Mouse (Mus musculus): Measurements from ENCODE around the gene Lrrc75a. TPM values are rescaled to one million over a fixed set of nuclear protein-coding genes. Genes with fewer than 3 reads are reported as not detected.
"Not testable (repeated sequence)": the region's sequence is repeated elsewhere in the genome, so short reads cannot be mapped to it uniquely, and the experiment has no call there.

The Lrrc75a gene
- polyA plus RNA-seq, 1 experiment, result 1.2 TPM

- no peak overlapping the region for H3K27ac ChIP-seq (replicated peaks; ENCODE audit: low read depth, low read length)
- H3K4me1 ChIP-seq (ENCODE audit: control insufficient read depth, insufficient read depth, insufficient read length, low read length), result no peaks in the 10 kb centered on the region; the same call in 1 of the 2 replicates
- H3K4me3 ChIP-seq (ENCODE audit: insufficient read depth, low read depth, low read length), result no peak overlapping the region
Measured at GRCm38 (mm10) chr11:62651563-62651962, 3.2 kb upstream of the Lrrc75a start.

GRCm38 (mm10) chr11:62649803-62650202 lies 1.5 kb upstream of the Lrrc75a start:
- H3K27ac ChIP-seq (replicated peaks; ENCODE audit: low read depth, low read length); H3K4me3 ChIP-seq (ENCODE audit: insufficient read depth, low read depth, low read length); H3K4me1 ChIP-seq (ENCODE audit: control insufficient read depth, insufficient read depth, insufficient read length, low read length): not testable (repeated sequence)

- no peaks in the 10 kb centered on the region; the same call in none of the 2 replicates for H3K4me1 ChIP-seq (ENCODE audit: control insufficient read depth, insufficient read depth, insufficient read length, low read length)
- H3K27ac ChIP-seq (replicated peaks; ENCODE audit: low read depth, low read length), result no peak within 1 kb of the TSS
- peak within 1 kb of the TSS; percentile 80 for H3K4me3 ChIP-seq (ENCODE audit: insufficient read depth, low read depth, low read length)
Measured at GRCm38 (mm10) chr11:62648591-62649391, 468 bp upstream of the Lrrc75a start, which contains the start of gene Mmgt2. Mmgt2 (plus strand) TSS chr11:62648664.

GRCm38 (mm10) chr11:62646958-62647515 lies 1.3 kb downstream of the Lrrc75a start:
- no peaks in the 10 kb centered on the region; the same call in none of the 2 replicates for H3K4me1 ChIP-seq (ENCODE audit: control insufficient read depth, insufficient read depth, insufficient read length, low read length)
- peak overlapping the region; percentile 67 for H3K4me3 ChIP-seq (ENCODE audit: insufficient read depth, low read depth, low read length)
- no peak overlapping the region for H3K27ac ChIP-seq (replicated peaks; ENCODE audit: low read depth, low read length)

- Histone ChIP-seq H3K27ac (replicated peaks; ENCODE audit: low read depth, low read length) (no peak overlapping the region), H3K4me3 (ENCODE audit: insufficient read depth, low read depth, low read length) (0 out of 2 replicates have a peak overlapping the region, but pooled peaks have one; percentile 10), H3K4me1 (ENCODE audit: control insufficient read depth, insufficient read depth, insufficient read length, low read length) (no peaks in the 10 kb centered on the region; the same call in none of the 2 replicates)
Measured at GRCm38 (mm10) chr11:62646495-62646843, 1.9 kb downstream of the Lrrc75a start.

- Histone ChIP-seq H3K27ac (replicated peaks; ENCODE audit: low read depth, low read length) (no peak overlapping the region), H3K4me1 (ENCODE audit: control insufficient read depth, insufficient read depth, insufficient read length, low read length) (no peaks in the 10 kb centered on the region; the same call in none of the 2 replicates), H3K4me3 (ENCODE audit: insufficient read depth, low read depth, low read length) (no peak overlapping the region)
Measured at GRCm38 (mm10) chr11:62645732-62646494, 2.4 kb downstream of the Lrrc75a start.

- Histone ChIP-seq H3K4me3 (ENCODE audit: insufficient read depth, low read depth, low read length) (no peak overlapping the region), H3K4me1 (ENCODE audit: control insufficient read depth, insufficient read depth, insufficient read length, low read length) (no peaks in the 10 kb centered on the region; the same call in none of the 2 replicates), H3K27ac (replicated peaks; ENCODE audit: low read depth, low read length) (no peak overlapping the region)
Measured at GRCm38 (mm10) chr11:62645337-62645675, 3.0 kb downstream of the Lrrc75a start.

- Histone ChIP-seq H3K27ac (replicated peaks; ENCODE audit: low read depth, low read length) (no peak overlapping the region), H3K4me3 (ENCODE audit: insufficient read depth, low read depth, low read length) (no peak overlapping the region), H3K4me1 (ENCODE audit: control insufficient read depth, insufficient read depth, insufficient read length, low read length) (no peaks in the 10 kb centered on the region; the same call in none of the 2 replicates)
Measured at GRCm38 (mm10) chr11:62644602-62645336, 3.6 kb downstream of the Lrrc75a start.

GRCm38 (mm10) chr11:62643681-62644363 lies 4.5 kb downstream of the Lrrc75a start:
- Histone ChIP-seq H3K27ac (replicated peaks; ENCODE audit: low read depth, low read length) (no peak overlapping the region), H3K4me1 (ENCODE audit: control insufficient read depth, insufficient read depth, insufficient read length, low read length) (no peaks in the 10 kb centered on the region; the same call in none of the 2 replicates), H3K4me3 (ENCODE audit: insufficient read depth, low read depth, low read length) (no peak overlapping the region)

- no peaks in the 10 kb centered on the region; the same call in none of the 2 replicates for H3K4me1 ChIP-seq (ENCODE audit: control insufficient read depth, insufficient read depth, insufficient read length, low read length)
- no peak overlapping the region for H3K27ac ChIP-seq (replicated peaks; ENCODE audit: low read depth, low read length)
- no peak overlapping the region for H3K4me3 ChIP-seq (ENCODE audit: insufficient read depth, low read depth, low read length)
Measured at GRCm38 (mm10) chr11:62643011-62643631, 5.2 kb downstream of the Lrrc75a start.

GRCm38 (mm10) chr11:62642023-62642844 lies 6.1 kb downstream of the Lrrc75a start:
- H3K4me3 ChIP-seq (ENCODE audit: insufficient read depth, low read depth, low read length), result no peak overlapping the region
- no peaks in the 10 kb centered on the region; the same call in none of the 2 replicates for H3K4me1 ChIP-seq (ENCODE audit: control insufficient read depth, insufficient read depth, insufficient read length, low read length)
- no peak overlapping the region for H3K27ac ChIP-seq (replicated peaks; ENCODE audit: low read depth, low read length)

GRCm38 (mm10) chr11:62640378-62640777 lies 7.9 kb downstream of the Lrrc75a start:
- no peak overlapping the region for H3K4me3 ChIP-seq (ENCODE audit: insufficient read depth, low read depth, low read length)
- peaks cover 7% of the 10 kb centered on the region; the same call in 1 of the 2 replicates for H3K4me1 ChIP-seq (ENCODE audit: control insufficient read depth, insufficient read depth, insufficient read length, low read length)
- no peak overlapping the region for H3K27ac ChIP-seq (replicated peaks; ENCODE audit: low read depth, low read length)

GRCm38 (mm10) chr11:62638402-62638801 lies 9.9 kb downstream of the Lrrc75a start:
- Histone ChIP-seq H3K4me1 (ENCODE audit: control insufficient read depth, insufficient read depth, insufficient read length, low read length) (peaks cover 7% of the 10 kb centered on the region; the same call in 1 of the 2 replicates), H3K27ac (replicated peaks; ENCODE audit: low read depth, low read length) (no peak overlapping the region), H3K4me3 (ENCODE audit: insufficient read depth, low read depth, low read length) (no peak overlapping the region)
